29 mouse cellular contexts compared by ENCODE assay signal in genomic region chr19:59066670-59067069, GRCm38 (mm10). TPM values are rescaled to one million over a fixed set of nuclear protein-coding genes. Genes with fewer than 3 reads are reported as not detected.
DNase-seq lines count a peak whose midpoint lies in the region; ATAC-seq and TF ChIP-seq lines count a peak whose summit lies in the region.
"Had no signal": no experiment of that assay in that cellular context is flagged by ENCODE, and none has a peak within 500 bp of the region (broad histone marks: within the 10 kb centered on the region; RNA-seq: fewer than 3 reads in every experiment).

No protein-coding gene starts in this region.

- ATAC-seq in forebrain, embryonic 11.5 days (replicated peaks; ENCODE audit: low FRiP score): no peak
- peak; percentile 77 for ATAC-seq in lung, postnatal 0 days
- ATAC-seq in kidney, embryonic 15.5 days (replicated peaks; ENCODE audit: low FRiP score): no peak
- ATAC-seq: activated CD4-positive, CD25-positive, alpha-beta regulatory T cell, adult 4 months; forebrain, embryonic 14.5 days had no signal

- TF ChIP-seq EP300 in lung, postnatal 0 days (IDR thresholded peaks at IDR 0.05): 0 out of 2 replicates have a peak, but pooled peaks have one; percentile 15

- H3K9ac ChIP-seq in forebrain, embryonic 11.5 days (ENCODE audit: low read length): no peak overlapping the region
- no peak overlapping the region for H3K9ac ChIP-seq in lung, postnatal 0 days (replicated peaks; ENCODE audit: low read depth)
- H3K9ac ChIP-seq in kidney, embryonic 15.5 days: no peak overlapping the region
- H3K9ac ChIP-seq: embryonic facial prominence, embryonic 15.5 days; heart, embryonic 13.5 days; hindbrain, embryonic 14.5 days; lung, embryonic 14.5 days; neural tube, embryonic 12.5 days had no signal

- no peaks in the 10 kb centered on the region for H3K9me3 ChIP-seq in forebrain, embryonic 10.5 days
- no peaks in the 10 kb centered on the region for H3K9me3 ChIP-seq in forebrain, embryonic 11.5 days (ENCODE audit: control insufficient read depth, low read length)
- no peaks in the 10 kb centered on the region for H3K9me3 ChIP-seq in lung, postnatal 0 days (ENCODE audit: low read length)
- H3K9me3 ChIP-seq in kidney, embryonic 15.5 days (replicated peaks): no peaks in the 10 kb centered on the region
- H3K9me3 ChIP-seq: embryonic facial prominence, embryonic 10.5 days; embryonic facial prominence, embryonic 15.5 days; heart, embryonic 13.5 days; midbrain, embryonic 10.5 days; neural tube, embryonic 12.5 days had no signal

- no peak overlapping the region for H3K4me2 ChIP-seq in forebrain, embryonic 11.5 days (ENCODE audit: low read depth, low read length, severe bottlenecking)
- no peak overlapping the region for H3K4me2 ChIP-seq in lung, postnatal 0 days (replicated peaks; ENCODE audit: low read depth, low read length)
- H3K4me2 ChIP-seq in kidney, embryonic 15.5 days: no peak overlapping the region
- H3K4me2 ChIP-seq: embryonic facial prominence, embryonic 15.5 days; heart, embryonic 13.5 days; hindbrain, embryonic 14.5 days; liver, embryonic 11.5 days; lung, embryonic 14.5 days; neural tube, embryonic 12.5 days had no signal

- no peak overlapping the region for H3K4me3 ChIP-seq in forebrain, embryonic 10.5 days
- H3K4me3 ChIP-seq in forebrain, embryonic 11.5 days (ENCODE audit: low read depth, low read length): no peak overlapping the region
- H3K4me3 ChIP-seq in layer of hippocampus, adult 2 months: no peak overlapping the region
- H3K4me3 ChIP-seq in lung, postnatal 0 days (ENCODE audit: low read depth, low read length): no peak overlapping the region
- H3K4me3 ChIP-seq in kidney, embryonic 15.5 days (replicated peaks): no peak overlapping the region
- H3K4me3 ChIP-seq: embryonic facial prominence, embryonic 10.5 days; embryonic facial prominence, embryonic 15.5 days; heart, embryonic 13.5 days; midbrain, embryonic 10.5 days; myocyte; neural tube, embryonic 12.5 days had no signal

- DNase-seq in forebrain, embryonic 10.5 days (ENCODE audit: extremely low spot score, low spot score): peak; percentile 11
- no peak for DNase-seq in forebrain, embryonic 11.5 days (ENCODE audit: low spot score)
- DNase-seq in layer of hippocampus, adult 2 months (ENCODE audit: low spot score in 2 of 2): no peak
- no peak for DNase-seq in layer of hippocampus, postnatal 25 days (ENCODE audit: extremely low spot score in 1 of 2, low spot score in 1 of 2)
- no peak for DNase-seq in lung, postnatal 0 days (ENCODE audit: low spot score)
- DNase-seq in lung, postnatal 25 days (ENCODE audit: low spot score): no peak
- DNase-seq: adrenal gland, adult 2 months; adrenal gland, postnatal 36 days; cerebellum, adult 8-10 months; cerebellum, postnatal 25 days; gastrocnemius, postnatal 36 days; kidney, adult 8-10 months; kidney, postnatal 10 days; layer of hippocampus, adult 9-11 months; right cerebral cortex, postnatal 4 days; thymus, postnatal 4 days had no signal

- 92% methylated on average over 2 of the region's 2 CpGs for WGBS in forebrain, embryonic 10.5 days
- WGBS in forebrain, embryonic 11.5 days: 93% methylated on average over 2 of the region's 2 CpGs
- 56% methylated on average over 2 of the region's 2 CpGs for WGBS in lung, postnatal 0 days
- 86% methylated on average over 2 of the region's 2 CpGs for WGBS in kidney, embryonic 15.5 days

- peaks cover 10% of the 10 kb centered on the region; the same call in 1 of the 2 replicates for H3K27me3 ChIP-seq in forebrain, embryonic 10.5 days (ENCODE audit: poor library complexity, severe bottlenecking)
- no peaks in the 10 kb centered on the region for H3K27me3 ChIP-seq in forebrain, embryonic 11.5 days (ENCODE audit: control insufficient read depth, insufficient read depth, low read length)
- no peaks in the 10 kb centered on the region for H3K27me3 ChIP-seq in lung, postnatal 0 days (replicated peaks; ENCODE audit: insufficient read depth, low read length)
- no peaks in the 10 kb centered on the region for H3K27me3 ChIP-seq in kidney, embryonic 15.5 days
- H3K27me3 ChIP-seq: CH12.LX; embryonic facial prominence, embryonic 15.5 days; heart, embryonic 13.5 days; neural tube, embryonic 12.5 days had no signal

- no peaks in the 10 kb centered on the region for H3K36me3 ChIP-seq in forebrain, embryonic 10.5 days (replicated peaks)
- H3K36me3 ChIP-seq in forebrain, embryonic 11.5 days (ENCODE audit: control insufficient read depth, insufficient read depth, low read length): no peaks in the 10 kb centered on the region
- no peaks in the 10 kb centered on the region for H3K36me3 ChIP-seq in lung, postnatal 0 days (ENCODE audit: insufficient read depth, low read length)
- no peaks in the 10 kb centered on the region for H3K36me3 ChIP-seq in kidney, embryonic 15.5 days
- H3K36me3 ChIP-seq: embryonic facial prominence, embryonic 10.5 days; embryonic facial prominence, embryonic 15.5 days; heart, embryonic 13.5 days; midbrain, embryonic 10.5 days; neural tube, embryonic 12.5 days had no signal

- H3K4me1 ChIP-seq in forebrain, embryonic 10.5 days: peaks cover 5% of the 10 kb centered on the region; the same call in 1 of the 2 replicates
- H3K4me1 ChIP-seq in forebrain, embryonic 11.5 days (replicated peaks; ENCODE audit: control insufficient read depth, insufficient read depth, low read length): no peaks in the 10 kb centered on the region
- H3K4me1 ChIP-seq in lung, postnatal 0 days (ENCODE audit: insufficient read depth, low read depth, low read length): 0 out of 2 replicates have a peak, but pooled peaks cover 6% of the 10 kb centered on the region
- H3K4me1 ChIP-seq in kidney, embryonic 15.5 days: no peaks in the 10 kb centered on the region
- H3K4me1 ChIP-seq: embryonic facial prominence, embryonic 10.5 days; embryonic facial prominence, embryonic 15.5 days; heart, embryonic 13.5 days; midbrain, embryonic 10.5 days; neural tube, embryonic 12.5 days had no signal

- TF ChIP-seq CTCF in layer of hippocampus, adult 2 months (conservative IDR thresholded peaks at IDR 0.05): no peak
- no peak for TF ChIP-seq CTCF in lung, postnatal 0 days (IDR thresholded peaks at IDR 0.05)

- no peak overlapping the region for H3K27ac ChIP-seq in forebrain, embryonic 10.5 days
- no peak overlapping the region for H3K27ac ChIP-seq in forebrain, embryonic 11.5 days (ENCODE audit: low read depth, low read length)
- H3K27ac ChIP-seq in layer of hippocampus, adult 2 months: 0 out of 2 replicates have a peak overlapping the region, but pooled peaks have one; percentile 54
- H3K27ac ChIP-seq in lung, postnatal 0 days (ENCODE audit: low read length): peak overlapping the region; percentile 51; the same call in 1 of the 2 replicates
- no peak overlapping the region for H3K27ac ChIP-seq in kidney, embryonic 15.5 days
- H3K27ac ChIP-seq: embryonic facial prominence, embryonic 10.5 days; embryonic facial prominence, embryonic 15.5 days; heart, embryonic 13.5 days; hindbrain, embryonic 14.5 days; midbrain, embryonic 10.5 days; neural tube, embryonic 12.5 days had no signal

RNA-seq across cellular contexts. Expression of gene Shtn1, which starts 9.2 kb away (rescaled TPM):
- polyA plus RNA-seq in forebrain, embryonic 10.5 days (2016; fragmentation: Nextera tagmentation; extraction: Ambion mirVana): 4.1 and 4.7 TPM in 2 replicates
- polyA plus RNA-seq in forebrain, embryonic 11.5 days (2014; fragmentation: Nextera tagmentation; extraction: Ambion mirVana): 6.0 and 6.2 TPM in 2 replicates
- 10 to 100 TPM; 21.7 to 22.9 TPM for total RNA-seq in layer of hippocampus, adult 2 months (2021)
- 10 to 100 TPM; 18.7 to 25.4 TPM for total RNA-seq in layer of hippocampus, postnatal 25 days (2021)
- polyA plus RNA-seq in lung, postnatal 0 days (2015; fragmentation: Nextera tagmentation; extraction: Ambion mirVana): 8.8 and 9.0 TPM in 2 replicates
- polyA plus RNA-seq in kidney, embryonic 15.5 days (2015; fragmentation: Nextera tagmentation; extraction: Ambion mirVana): 2.0 and 2.3 TPM in 2 replicates

Comparison
In these comparisons a context has a peak if more than half of its experiments do, and no peak if none do; other contexts are left out.
1. H3K27ac ChIP-seq: peak in layer of hippocampus, adult 2 months (single experiment) and lung, postnatal 0 days (single experiment); none in forebrain, embryonic 10.5 days (single experiment), forebrain, embryonic 11.5 days (single experiment) and kidney, embryonic 15.5 days (single experiment).